Mouse (Mus musculus) brain, embryonic 14.5 days (tissue): Measurements from ENCODE around the gene Taok3. TPM values are rescaled to one million over a fixed set of nuclear protein-coding genes. Genes with fewer than 3 reads are reported as not detected.

ENCODE experiments used
- DNase-seq: peaks from one replicate; pipeline ENCODE4 v3.0.0-alpha.2; 2011; ENCODE audit warnings: low read depth
- CTCF ChIP-seq: fragments of 200-500 bp; IDR thresholded peaks from 2 replicates; pipeline ENCODE4 v1.5.1; 2012; ENCODE audit warnings: inconsistent platforms, mild to moderate bottlenecking, moderate library complexity, borderline replicate concordance; ENCODE audit not compliant: insufficient read depth, insufficient read length; ENCODE audit errors: extremely low read depth
- POLR2A ChIP-seq: fragments of 200-500 bp; IDR thresholded peaks from 2 replicates; pipeline ENCODE4 v1.6.1; 2012; ENCODE audit warnings: mild to moderate bottlenecking, inconsistent platforms, borderline replicate concordance; ENCODE audit not compliant: poor library complexity, insufficient read depth, insufficient read length, severe bottlenecking; ENCODE audit errors: extremely low read depth
- polyA plus RNA-seq: library from polyadenylated mRNA; depleted of rRNA; stranded (reverse); fragments of >200 nt; gene quantifications from 2 replicates; pipeline ENCODE4 v1.2.3, GENCODE M21; 2012

Taok3 gene
- polyA plus RNA-seq, 1 experiment = 41.3 TPM

GRCm38 (mm10) chr5:117108292-117108691 lies 11.6 kb upstream of the Taok3 start:
- TF ChIP-seq CTCF (no peak), POLR2A (no peak)
- no peak for DNase-seq

DNA sequence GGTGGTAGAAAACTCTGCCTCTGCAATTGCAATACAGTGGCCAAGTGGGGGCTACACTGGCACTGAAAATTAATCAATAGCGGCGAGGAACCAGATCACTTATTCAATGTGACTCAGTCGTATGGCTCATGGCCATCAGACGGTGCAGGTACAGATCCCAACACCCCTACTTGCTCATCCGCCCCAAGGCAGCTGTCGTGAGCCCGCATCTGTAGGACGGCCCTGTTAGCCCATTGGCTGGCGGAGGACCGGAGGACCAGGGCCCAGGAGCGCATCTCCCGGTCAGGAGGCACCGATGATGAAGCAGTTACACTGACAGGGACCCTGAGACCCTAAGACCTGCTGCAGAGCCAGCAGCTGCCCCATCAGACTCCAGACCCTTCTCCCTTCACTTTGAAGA lies 11.2 kb upstream of the Taok3 start:
- DNase-seq = no peak

DNA sequence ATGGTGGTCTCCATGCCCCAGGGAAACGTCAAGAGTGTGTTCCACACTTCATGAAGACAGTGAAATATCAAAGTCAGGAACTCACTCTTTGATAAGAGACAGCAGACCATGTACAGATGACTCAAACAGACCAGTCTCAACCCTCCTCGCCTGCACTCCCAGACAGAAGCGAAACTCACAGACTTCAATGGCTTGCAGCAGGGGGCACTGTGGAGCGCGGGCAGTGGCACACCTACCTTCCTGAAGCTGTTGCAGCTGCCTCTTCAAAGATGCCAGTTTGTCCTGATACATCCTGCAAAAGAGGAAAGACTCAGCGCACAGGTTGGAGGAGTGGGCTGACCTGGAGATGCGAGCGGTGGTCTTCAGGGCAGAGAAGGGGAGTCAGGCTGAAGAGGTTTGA lies 10.4 kb upstream of the Taok3 start:
- no peak for DNase-seq
- TF ChIP-seq CTCF (peak; percentile 45; the same call in 1 of the 2 replicates), POLR2A (no peak)

More for the DNA sequence above, 11.2 kb upstream of the Taok3 start:
- TF ChIP-seq POLR2A = no peak
- no peak for TF ChIP-seq CTCF

DNA sequence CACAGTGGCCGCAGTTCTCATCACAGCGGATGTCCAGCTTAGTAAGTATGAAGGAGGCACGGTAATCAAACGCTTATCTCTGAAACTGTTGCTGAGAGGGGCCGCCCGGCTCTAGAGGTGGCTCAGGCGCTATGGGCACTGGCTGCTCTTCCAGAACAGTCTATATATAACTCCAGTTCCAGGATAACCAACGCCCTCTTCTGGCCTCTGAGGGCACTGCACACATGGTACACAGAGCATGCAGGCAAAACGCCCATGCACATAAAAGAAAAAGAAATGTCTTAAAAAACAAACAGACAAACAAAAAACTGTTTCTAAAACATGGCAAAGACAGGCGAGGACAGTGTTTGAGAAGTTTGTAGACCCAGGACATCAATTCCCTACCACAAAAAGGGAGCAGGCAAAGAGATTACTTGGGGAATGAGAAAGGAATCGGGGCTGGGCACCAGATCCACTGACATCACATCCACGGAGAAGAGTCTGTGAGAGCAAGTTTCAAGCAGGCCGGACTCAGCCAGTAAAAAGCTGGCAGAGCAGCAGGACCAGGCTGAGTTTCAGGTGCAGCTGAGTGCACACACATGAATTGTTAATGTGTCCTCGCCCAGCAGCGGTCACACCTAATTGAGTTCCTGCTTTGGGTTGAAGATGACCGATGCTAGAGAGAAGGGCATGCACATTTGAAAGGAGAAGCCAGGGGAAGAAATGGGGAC lies 8.7 kb upstream of the Taok3 start:
- DNase-seq = no peak

GRCm38 (mm10) chr5:117111774-117112112 lies 8.2 kb upstream of the Taok3 start:
- no peak for DNase-seq

More for the DNA sequence above, 8.7 kb upstream of the Taok3 start:
- peak; percentile 13; the same call in 1 of the 2 replicates for TF ChIP-seq CTCF
- TF ChIP-seq POLR2A = no peak

GRCm38 (mm10) chr5:117113330-117113729 lies 6.6 kb upstream of the Taok3 start:
- peak; percentile 57 for DNase-seq
- TF ChIP-seq POLR2A (no peak), CTCF (peak; percentile 34; the same call in 1 of the 2 replicates)

More at GRCm38 (mm10) chr5:117111774-117112112, 8.2 kb upstream of the Taok3 start:
- TF ChIP-seq CTCF (no peak), POLR2A (no peak)

- peak; percentile 53 for DNase-seq
- TF ChIP-seq POLR2A (no peak), CTCF (peak; percentile 54; the same call in 1 of the 2 replicates)
Observed at GRCm38 (mm10) chr5:117114581-117115192, 5.2 kb upstream of the Taok3 start.

GRCm38 (mm10) chr5:117115193-117115767 lies 4.6 kb upstream of the Taok3 start:
- TF ChIP-seq POLR2A = no peak
- TF ChIP-seq CTCF = no peak
- DNase-seq = peak; percentile 30

DNA sequence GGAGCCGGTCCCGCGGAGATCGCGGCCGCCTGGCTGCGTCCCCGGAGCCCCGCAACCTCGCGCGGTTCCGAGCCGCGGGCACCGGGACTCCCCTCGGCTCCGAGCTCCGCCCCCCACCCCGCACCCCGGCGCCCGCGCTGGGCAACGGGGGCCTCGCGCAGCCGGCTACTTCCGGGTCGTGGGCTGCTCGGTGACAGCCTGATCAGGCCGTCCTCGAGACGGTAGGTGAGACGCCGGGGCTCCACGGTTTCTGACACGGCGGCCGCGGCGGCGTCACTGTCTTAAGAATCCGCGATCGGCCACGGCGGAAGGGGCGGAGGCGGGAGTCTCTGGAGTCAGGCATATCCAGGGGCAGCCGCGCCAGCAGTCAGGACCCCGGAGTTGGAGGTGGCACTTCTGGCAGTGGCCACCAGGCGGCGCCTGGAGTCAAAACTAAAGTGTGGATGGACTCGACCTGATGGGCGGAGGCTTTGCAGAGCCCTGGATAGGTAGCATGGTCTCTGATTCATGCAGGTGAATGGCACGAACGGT lies 4.0 kb upstream of the Taok3 start, which contains the start of gene Suds3:
Gene Suds3, minus strand, starts transcription at position 278 of the 531 bp plus-strand sequence.
- DNase-seq = peak; percentile 92
- TF ChIP-seq POLR2A = peak; percentile 74
- TF ChIP-seq CTCF = peak; percentile 94

DNA sequence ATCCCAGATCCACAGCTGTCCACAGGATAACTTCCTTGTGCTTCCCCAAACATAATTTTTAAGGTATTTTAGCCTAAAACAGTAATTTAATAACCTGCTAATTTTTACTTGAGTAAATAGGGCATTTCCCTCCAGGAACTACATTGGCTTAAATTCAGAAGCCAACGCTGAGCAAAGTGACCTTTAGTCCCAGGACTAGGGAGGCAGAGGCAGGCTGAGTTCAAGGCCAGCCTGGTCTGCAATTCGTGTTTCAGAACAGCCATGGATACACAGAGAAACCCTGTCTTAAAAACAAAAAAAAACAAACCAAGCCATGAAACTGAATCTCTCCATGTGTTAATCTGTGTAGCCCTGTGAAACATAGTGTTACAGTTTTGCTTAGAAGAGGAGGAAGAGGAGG lies 3.3 kb upstream of the Taok3 start:
- TF ChIP-seq POLR2A (no peak), CTCF (no peak)
- no peak for DNase-seq

GRCm38 (mm10) chr5:117117241-117117640 lies 2.7 kb upstream of the Taok3 start:
- TF ChIP-seq POLR2A = no peak
- no peak for TF ChIP-seq CTCF
- DNase-seq = no peak
